Mouse (Mus musculus) spleen, adult 18-20 months (tissue): ENCODE results near the gene Gnao1.

ENCODE experiments used
- DNase-seq, 2 experiments: peaks; one replicate each; pipeline ENCODE4 v3.0.0; 2022; ENCODE audit warnings: mixed read lengths in 2 of 2

The Gnao1 gene

GRCm38 (mm10) chr8:94011076-94012012, 201.6 kb downstream of the Gnao1 start:
- DNase-seq, result no peak

- DNase-seq, result peak; percentile 55 to 73
Measured at GRCm38 (mm10) chr8:94012013-94012951, 202.5 kb downstream of the Gnao1 start, which contains the start of gene Amfr. Gene Amfr (minus strand): TSS chr8:94012842.

GRCm38 (mm10) chr8:94013026-94013612, 203.4 kb downstream of the Gnao1 start:
- no peak for DNase-seq
